Mouse (Mus musculus) adrenal gland, adult 2 months (tissue): Measurements from ENCODE around the gene Ehmt1. TPM values are rescaled to one million over a fixed set of nuclear protein-coding genes. Genes with fewer than 3 reads are reported as not detected.
A peak's percentile ranks its signal among the peaks of the same experiment; 100 is the strongest.

ENCODE experiments used
- DNase-seq: peaks from one replicate; pipeline ENCODE4 v3.0.0; 2021
- polyA plus RNA-seq: library from polyadenylated mRNA; depleted of rRNA; stranded (reverse); fragments of >200 nt; gene quantifications from 2 replicates; pipeline ENCODE4 v1.2.3, GENCODE M21; 2012
- total RNA-seq, 2 experiments: library from RNA; stranded (reverse); gene quantifications; 2 replicates each; pipeline ENCODE4 v1.2.3; 2021

Gene Ehmt1
- total and polyA plus RNA-seq, 3 experiments: 33.5 to 59.6 (median 43.4) TPM

- DNase-seq: no peak
These were observed 7.2 kb downstream of the Ehmt1 start for GRCm38 (mm10) chr2:24912189-24912588.

- no peak for DNase-seq
These were observed 8.9 kb downstream of the Ehmt1 start for GRCm38 (mm10) chr2:24910481-24910880.

GRCm38 (mm10) chr2:24905653-24906155 is 13.7 kb downstream of the Ehmt1 start:
- no peak for DNase-seq

GRCm38 (mm10) chr2:24904823-24905652 is 14.4 kb downstream of the Ehmt1 start:
- DNase-seq: no peak

- DNase-seq: no peak
These were observed 16.4 kb downstream of the Ehmt1 start for GRCm38 (mm10) chr2:24902999-24903398.

GRCm38 (mm10) chr2:24901055-24901454 is 18.4 kb downstream of the Ehmt1 start:
- no peak for DNase-seq

- DNase-seq: no peak
These were observed 20.1 kb downstream of the Ehmt1 start for GRCm38 (mm10) chr2:24899292-24899691.

- DNase-seq: no peak
These were observed 22.7 kb downstream of the Ehmt1 start for GRCm38 (mm10) chr2:24896761-24897160.

- DNase-seq: no peak
These were observed 25.2 kb downstream of the Ehmt1 start for GRCm38 (mm10) chr2:24894211-24894610.

GRCm38 (mm10) chr2:24892318-24892717 is 27.1 kb downstream of the Ehmt1 start:
- no peak for DNase-seq

- no peak for DNase-seq
These were observed 28.6 kb downstream of the Ehmt1 start for GRCm38 (mm10) chr2:24890541-24891447.

GRCm38 (mm10) chr2:24888895-24889294 is 30.5 kb downstream of the Ehmt1 start:
- DNase-seq: no peak

- DNase-seq: no peak
These were observed 38.7 kb downstream of the Ehmt1 start for GRCm38 (mm10) chr2:24880686-24881085.

- DNase-seq: no peak
These were observed 48.5 kb downstream of the Ehmt1 start for GRCm38 (mm10) chr2:24870952-24871351.

GRCm38 (mm10) chr2:24863010-24863409 is 56.4 kb downstream of the Ehmt1 start:
- peak; percentile 38 for DNase-seq

GRCm38 (mm10) chr2:24852408-24852807 is 67.0 kb downstream of the Ehmt1 start:
- DNase-seq: no peak

- no peak for DNase-seq
These were observed 72.9 kb downstream of the Ehmt1 start for GRCm38 (mm10) chr2:24846557-24846956.

GRCm38 (mm10) chr2:24845256-24845655 is 74.2 kb downstream of the Ehmt1 start:
- DNase-seq: no peak

- DNase-seq: no peak
These were observed 88.8 kb downstream of the Ehmt1 start for GRCm38 (mm10) chr2:24830614-24831013.

- DNase-seq: no peak
These were observed 109.7 kb downstream of the Ehmt1 start for GRCm38 (mm10) chr2:24809746-24810145.

GRCm38 (mm10) chr2:24807691-24808090 is 111.7 kb downstream of the Ehmt1 start:
- DNase-seq: no peak

GRCm38 (mm10) chr2:24807036-24807435 is 112.4 kb downstream of the Ehmt1 start:
- DNase-seq: no peak

- peak; percentile 15 for DNase-seq
These were observed 113.3 kb downstream of the Ehmt1 start for GRCm38 (mm10) chr2:24806143-24806542.
